Mouse (Mus musculus) limb, embryonic 10.5 days (tissue): ENCODE data around the gene Crkl. TPM values are rescaled to one million over a fixed set of nuclear protein-coding genes. Genes with fewer than 3 reads are reported as not detected.
"Not testable (repeated sequence)": the region's sequence is repeated elsewhere in the genome, so short reads cannot be mapped to it uniquely, and the experiment has no call there.

ENCODE experiments used
- DNase-seq: peaks from one replicate; pipeline ENCODE4 v3.0.0-alpha.2; 2017; ENCODE audit warnings: low spot score
- H3K27ac ChIP-seq: fragments of 300-500 bp; sonication (generic); 2 replicates; pipeline ENCODE4 v1.5.1; 2016; ENCODE audit warnings: mild to moderate bottlenecking
- H3K27me3 ChIP-seq: fragments of 300-500 bp; sonication (generic); 2 replicates; pipeline ENCODE4 v1.6.1; 2016; ENCODE audit warnings: low read depth, mild to moderate bottlenecking; ENCODE audit not compliant: poor library complexity, severe bottlenecking
- H3K36me3 ChIP-seq: fragments of 300-500 bp; sonication (generic); 2 replicates; pipeline ENCODE4 v1.6.1; 2016; ENCODE audit warnings: mild to moderate bottlenecking, moderate library complexity
- H3K4me1 ChIP-seq: fragments of 300-500 bp; sonication (generic); 2 replicates; pipeline ENCODE4 v1.6.1; 2016
- H3K4me3 ChIP-seq: fragments of 300-500 bp; sonication (generic); 2 replicates; pipeline ENCODE4 v1.5.1; 2016; ENCODE audit warnings: mild to moderate bottlenecking, moderate library complexity
- H3K9me3 ChIP-seq: fragments of 300-500 bp; sonication (generic); replicated peaks from 2 replicates; pipeline ENCODE4 v1.6.1; 2016; ENCODE audit warnings: mild to moderate bottlenecking
- WGBS: fragments of 180-500 bp; shearing (Covaris S2); methylation state at CpG from one replicate; pipeline ENCODE4 v1.1.7; 2016; 5-methylcytosine and 5-hydroxymethylcytosine counted together
- polyA plus RNA-seq: library from polyadenylated mRNA; unstranded; fragments of >200 nt; fragmentation: Nextera tagmentation; extraction: Ambion mirVana; gene quantifications from 2 replicates; pipeline ENCODE4 v1.2.1, GENCODE M21; 2016

The Crkl gene
- polyA plus RNA-seq, 1 experiment from 2014 or later: 84.0 TPM

GRCm38 (mm10) chr16:17491154-17491553 lies 39.4 kb downstream of the Crkl start:
- 85% methylated on average over 5 of the region's 5 CpGs for WGBS
- no peak for DNase-seq
- peaks cover 45% of the 10 kb centered on the region for H3K27me3 ChIP-seq
- peaks cover 18% of the 10 kb centered on the region for H3K36me3 ChIP-seq
- H3K4me1 ChIP-seq: peaks cover 11% of the 10 kb centered on the region
- H3K4me3 ChIP-seq: no peak overlapping the region
- no peak overlapping the region for H3K27ac ChIP-seq
- no peaks in the 10 kb centered on the region for H3K9me3 ChIP-seq

- no peak overlapping the region for H3K27ac ChIP-seq
- DNase-seq: no peak
- H3K27me3 ChIP-seq: peaks cover 45% of the 10 kb centered on the region
- H3K4me3 ChIP-seq: no peak overlapping the region
- peaks cover 9% of the 10 kb centered on the region for H3K36me3 ChIP-seq
- peaks cover 13% of the 10 kb centered on the region for H3K4me1 ChIP-seq
- no peaks in the 10 kb centered on the region for H3K9me3 ChIP-seq
- 69% methylated on average over 5 of the region's 5 CpGs for WGBS
These were observed 40.2 kb downstream of the Crkl start for GRCm38 (mm10) chr16:17491896-17492561.

DNA sequence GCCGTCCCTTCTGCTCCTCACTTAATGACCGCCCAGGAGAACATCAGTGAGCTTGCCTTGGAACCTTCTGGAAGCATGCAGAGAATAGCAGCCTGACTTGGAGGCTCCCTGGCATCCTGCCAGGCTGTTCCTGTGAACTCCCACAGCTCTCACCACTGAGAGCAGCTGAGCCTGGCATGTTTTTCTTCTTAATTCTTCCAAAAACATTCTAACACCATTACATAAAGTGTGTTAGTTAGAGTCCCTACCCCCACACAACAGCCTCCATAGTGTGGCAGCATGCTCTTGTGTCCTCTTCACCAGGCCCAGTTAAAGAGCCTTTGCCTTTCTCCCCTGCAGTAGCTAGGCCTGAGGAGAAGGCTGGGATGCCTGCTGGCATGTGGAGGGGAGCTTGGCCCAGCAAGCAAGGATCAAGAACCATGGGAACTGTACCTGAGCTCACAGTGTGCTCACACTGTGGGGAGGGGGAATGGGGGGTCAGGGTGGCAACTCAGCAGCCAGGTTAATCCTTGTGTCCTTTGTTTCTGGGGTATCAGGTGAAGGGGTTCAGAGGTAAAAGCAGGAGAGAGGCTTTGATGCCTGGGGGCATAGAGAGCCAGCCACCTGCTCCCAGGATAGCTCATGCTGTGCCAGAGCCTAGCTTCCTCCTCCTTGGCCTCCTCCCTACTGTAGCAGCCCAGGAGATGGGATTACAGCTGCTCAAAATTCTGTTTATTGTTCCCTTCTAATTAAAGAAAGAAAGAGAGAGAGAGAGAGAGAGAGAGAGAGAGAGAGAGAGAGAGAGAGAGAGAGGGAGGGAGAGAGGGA lies 44.9 kb downstream of the Crkl start:
- Histone ChIP-seq H3K4me1 (peaks cover 12% of the 10 kb centered on the region), H3K27ac (no peak overlapping the region), H3K36me3 (no peaks in the 10 kb centered on the region), H3K9me3 (no peaks in the 10 kb centered on the region), H3K27me3 (peaks cover 4% of the 10 kb centered on the region; the same call in 1 of the 2 replicates), H3K4me3 (no peak overlapping the region)
- 68% methylated on average over 2 of the region's 2 CpGs for WGBS
- DNase-seq: no peak

DNA sequence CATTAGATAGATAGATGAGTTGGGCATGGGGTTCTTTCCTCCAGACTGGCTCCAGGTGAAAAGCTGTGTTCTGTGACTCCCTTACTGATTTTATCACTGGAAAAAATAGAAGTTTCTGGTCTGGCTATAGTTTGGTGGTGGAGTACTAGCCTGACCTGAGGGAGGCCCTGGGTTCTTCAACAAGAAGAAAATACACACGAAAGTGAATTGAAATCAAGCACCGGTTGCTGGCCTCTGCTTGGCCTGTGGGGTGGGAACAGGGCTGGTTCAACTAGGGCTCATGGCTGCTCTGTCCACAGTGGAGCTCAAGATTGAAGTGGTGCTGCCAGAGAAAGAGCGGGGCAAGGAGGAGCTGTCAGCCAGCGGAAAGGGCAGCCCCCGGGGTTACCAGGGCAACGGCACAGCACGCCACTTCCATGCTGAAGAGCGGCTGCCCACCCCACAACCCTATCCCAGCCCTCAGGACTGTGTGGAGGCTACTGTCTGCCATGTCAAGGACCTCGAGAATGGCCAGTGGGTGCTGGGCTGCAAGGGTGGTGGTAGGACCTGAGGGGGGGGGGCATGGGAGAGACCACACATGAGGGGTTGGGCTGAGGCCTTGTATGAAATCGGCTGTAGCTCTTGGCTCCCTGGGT lies 47.6 kb downstream of the Crkl start:
- H3K4me3 ChIP-seq: 0 out of 2 replicates have a peak overlapping the region, but pooled peaks have one; percentile 4
- H3K27ac ChIP-seq: peak overlapping the region; percentile 17; the same call in 1 of the 2 replicates
- no peaks in the 10 kb centered on the region for H3K27me3 ChIP-seq
- DNase-seq: peak; percentile 58
- no peaks in the 10 kb centered on the region for H3K9me3 ChIP-seq
- H3K4me1 ChIP-seq: peaks cover 12% of the 10 kb centered on the region
- H3K36me3 ChIP-seq: no peaks in the 10 kb centered on the region
- WGBS: 36% methylated on average over 10 of the region's 10 CpGs

DNA sequence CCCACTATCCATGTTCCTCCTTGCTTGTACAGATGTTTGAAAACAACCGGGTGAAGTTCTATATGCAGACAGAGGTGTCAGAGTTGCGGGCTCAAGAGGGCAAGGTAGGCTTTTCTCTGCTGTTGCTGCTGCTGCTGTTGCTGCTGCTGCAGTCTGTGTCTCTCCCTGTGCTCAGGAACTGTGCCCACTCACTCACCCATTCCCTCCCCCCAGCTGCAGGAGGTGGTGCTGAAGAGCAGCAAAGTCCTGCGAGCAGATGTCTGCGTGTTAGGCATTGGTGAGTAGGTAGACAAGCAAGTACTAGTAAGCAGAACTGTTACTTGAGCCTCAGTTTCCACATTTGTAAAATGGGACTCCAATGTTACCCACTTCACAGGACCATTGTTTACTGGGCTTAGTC lies 50.9 kb downstream of the Crkl start:
- 75% methylated on average over 4 of the region's 4 CpGs for WGBS
- no peaks in the 10 kb centered on the region for H3K9me3 ChIP-seq
- peaks cover 9% of the 10 kb centered on the region for H3K4me1 ChIP-seq

DNA sequence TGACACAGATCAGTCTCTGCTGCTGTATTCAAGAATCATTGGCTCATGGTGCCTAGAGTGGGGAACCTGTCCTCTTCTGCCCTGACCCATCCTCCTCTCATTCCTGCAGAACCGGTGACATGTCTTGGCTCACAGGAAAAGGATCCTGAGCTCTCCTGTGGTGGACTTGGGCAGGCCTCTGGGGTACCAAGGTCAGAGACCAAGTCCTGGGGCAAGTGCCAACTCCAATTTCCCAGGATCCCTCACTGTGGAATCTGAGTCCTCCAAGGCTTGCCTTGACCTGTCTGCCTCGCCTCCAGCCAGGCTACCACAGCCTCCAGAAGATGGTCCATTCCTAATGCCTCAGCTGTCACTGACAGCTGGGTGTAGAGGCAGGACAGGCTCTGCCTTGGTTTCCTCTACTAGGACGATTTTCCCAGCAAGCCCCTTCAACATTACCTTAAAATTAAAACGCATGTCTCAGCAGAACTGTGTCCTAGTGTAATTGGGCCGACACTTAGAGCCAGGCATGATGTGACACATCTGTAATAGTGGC lies 55.3 kb downstream of the Crkl start:
- H3K27me3 ChIP-seq: no peaks in the 10 kb centered on the region
- 89% methylated on average over 5 of the region's 5 CpGs for WGBS
- H3K4me3 ChIP-seq: no peak overlapping the region
- no peak for DNase-seq
- H3K9me3 ChIP-seq: no peaks in the 10 kb centered on the region
- no peak overlapping the region for H3K27ac ChIP-seq
- peaks cover 11% of the 10 kb centered on the region for H3K36me3 ChIP-seq
- H3K4me1 ChIP-seq: peaks cover 12% of the 10 kb centered on the region

More for the DNA sequence above, 50.9 kb downstream of the Crkl start:
- H3K4me3 ChIP-seq: no peak overlapping the region
- no peak for DNase-seq
- H3K27ac ChIP-seq: no peak overlapping the region
- H3K27me3 ChIP-seq: no peaks in the 10 kb centered on the region
- H3K36me3 ChIP-seq: no peaks in the 10 kb centered on the region

DNA sequence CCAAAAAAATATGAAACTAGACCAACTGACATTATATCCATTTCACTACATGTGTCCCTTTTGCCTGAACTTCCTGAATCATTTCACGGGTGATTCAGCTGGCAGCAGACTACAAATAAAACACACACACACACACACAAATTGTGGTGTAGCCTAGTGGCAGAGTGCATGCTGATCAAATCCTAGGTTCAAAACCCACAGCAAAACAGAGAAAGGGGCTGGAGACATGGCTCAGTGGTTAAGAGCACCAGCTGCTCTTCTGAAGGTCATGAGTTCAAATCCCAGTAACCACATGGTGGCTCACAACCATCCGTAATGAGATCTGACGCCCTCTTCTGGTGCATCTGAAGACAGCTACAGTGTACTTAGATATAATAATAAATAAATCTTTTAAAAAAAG lies 56.2 kb downstream of the Crkl start:
- peaks cover 21% of the 10 kb centered on the region for H3K36me3 ChIP-seq
- not testable (repeated sequence) for H3K9me3 ChIP-seq, DNase-seq, H3K27me3 ChIP-seq
- 34% methylated on average over 3 of the region's 3 CpGs for WGBS
- peak overlapping the region; percentile 92 for H3K27ac ChIP-seq
- H3K4me1 ChIP-seq: peaks cover 12% of the 10 kb centered on the region
- peak overlapping the region; percentile 67 for H3K4me3 ChIP-seq

GRCm38 (mm10) chr16:17508546-17509239 lies 56.9 kb downstream of the Crkl start, which contains the start of gene Lztr1:
Gene Lztr1, plus strand, starts transcription at chr16:17508688.
- peak; percentile 94 for DNase-seq
- Histone ChIP-seq H3K27me3 (no peaks in the 10 kb centered on the region), H3K36me3 (peaks cover 27% of the 10 kb centered on the region), H3K27ac (peak within 1 kb of the TSS; percentile 92), H3K4me1 (peaks cover 12% of the 10 kb centered on the region), H3K9me3 (no peaks in the 10 kb centered on the region), H3K4me3 (peak within 1 kb of the TSS; percentile 67)
- under 1% methylated on average over 50 of the region's 50 CpGs for WGBS

- Histone ChIP-seq H3K36me3 (peaks cover 33% of the 10 kb centered on the region), H3K27ac (peak overlapping the region; percentile 92), H3K4me1 (peaks cover 12% of the 10 kb centered on the region), H3K27me3 (no peaks in the 10 kb centered on the region), H3K9me3 (no peaks in the 10 kb centered on the region), H3K4me3 (peak overlapping the region; percentile 67)
- 14% methylated on average over 9 of the region's 9 CpGs for WGBS
- DNase-seq: no peak
These were observed 57.4 kb downstream of the Crkl start for GRCm38 (mm10) chr16:17509240-17509597.

- no peaks in the 10 kb centered on the region for H3K27me3 ChIP-seq
- no peak for DNase-seq
- 98% methylated on average over 2 of the region's 2 CpGs for WGBS
- peaks cover 42% of the 10 kb centered on the region for H3K36me3 ChIP-seq
- H3K4me1 ChIP-seq: peaks cover 12% of the 10 kb centered on the region
- no peak overlapping the region for H3K27ac ChIP-seq
- H3K4me3 ChIP-seq: no peak overlapping the region
- no peaks in the 10 kb centered on the region for H3K9me3 ChIP-seq
These were observed 58.4 kb downstream of the Crkl start for GRCm38 (mm10) chr16:17510143-17510542.

DNA sequence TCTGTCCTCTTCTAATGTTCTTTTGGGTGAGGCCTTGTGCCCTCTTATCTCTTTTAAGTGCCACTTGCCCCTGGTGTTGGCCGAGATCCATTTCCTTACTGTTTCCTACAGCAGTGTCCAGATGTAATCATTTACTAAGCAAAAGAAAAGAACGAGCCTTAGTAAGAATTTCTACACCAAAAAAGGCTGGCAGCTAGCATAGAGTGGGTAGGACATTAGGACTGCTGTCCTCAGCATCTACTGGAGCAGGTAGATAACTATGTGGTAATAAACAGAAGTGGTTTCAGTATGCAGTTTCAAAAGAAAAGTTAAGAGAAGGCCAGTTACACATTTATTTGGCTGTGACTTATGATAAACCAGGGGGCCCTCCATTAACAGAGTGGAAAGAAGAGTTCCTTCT lies 58.9 kb downstream of the Crkl start:
- no peak overlapping the region for H3K27ac ChIP-seq
- no peaks in the 10 kb centered on the region for H3K9me3 ChIP-seq
- H3K4me3 ChIP-seq: no peak overlapping the region
- no peaks in the 10 kb centered on the region for H3K27me3 ChIP-seq
- peaks cover 47% of the 10 kb centered on the region for H3K36me3 ChIP-seq
- H3K4me1 ChIP-seq: peaks cover 12% of the 10 kb centered on the region
- 90% methylated on average over 2 of the region's 2 CpGs for WGBS
- no peak for DNase-seq

DNA sequence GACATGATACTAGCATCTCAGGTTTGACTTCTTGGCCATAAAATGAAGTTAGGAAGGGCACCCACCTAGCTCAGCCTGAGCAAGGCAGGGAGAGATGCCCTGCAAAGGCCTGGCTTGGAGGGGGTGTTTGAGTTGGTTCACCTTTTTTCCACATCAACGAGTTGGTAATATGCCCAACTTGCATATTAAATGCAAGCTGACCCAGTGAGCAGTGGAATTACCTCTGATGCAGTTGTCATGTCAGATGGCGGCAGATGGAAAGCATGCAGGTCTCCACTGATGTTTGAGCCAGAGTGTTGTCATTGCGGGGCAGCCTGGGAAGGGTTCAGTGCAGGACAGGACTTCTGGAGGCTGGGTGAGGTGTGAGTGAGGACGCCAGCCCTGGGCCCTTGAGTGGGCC lies 59.6 kb downstream of the Crkl start:
- peaks cover 55% of the 10 kb centered on the region for H3K36me3 ChIP-seq
- no peaks in the 10 kb centered on the region for H3K27me3 ChIP-seq
- 87% methylated on average over 4 of the region's 4 CpGs for WGBS

More for the DNA sequence above, 59.6 kb downstream of the Crkl start:
- Histone ChIP-seq H3K9me3 (no peaks in the 10 kb centered on the region), H3K27ac (no peak overlapping the region), H3K4me1 (peaks cover 12% of the 10 kb centered on the region), H3K4me3 (no peak overlapping the region)
- no peak for DNase-seq
